Mouse (Mus musculus) adrenal gland, adult 8-10 months (tissue): ENCODE data around the gene Lbhd2. TPM values are rescaled to one million over a fixed set of nuclear protein-coding genes. Genes with fewer than 3 reads are reported as not detected.

Source experiments
- DNase-seq: peaks from one replicate; pipeline ENCODE4 v3.0.0; 2022
- total RNA-seq, 4 experiments: library from RNA; stranded (reverse); gene quantifications; 2 replicates each; pipeline ENCODE4 v1.2.4; 2022

Lbhd2 gene
- total RNA-seq, result 1 to 10 TPM in 1 of 4 experiments, under 1 TPM in 3; 0.67 to 1.0 (median 0.78) TPM

DNA sequence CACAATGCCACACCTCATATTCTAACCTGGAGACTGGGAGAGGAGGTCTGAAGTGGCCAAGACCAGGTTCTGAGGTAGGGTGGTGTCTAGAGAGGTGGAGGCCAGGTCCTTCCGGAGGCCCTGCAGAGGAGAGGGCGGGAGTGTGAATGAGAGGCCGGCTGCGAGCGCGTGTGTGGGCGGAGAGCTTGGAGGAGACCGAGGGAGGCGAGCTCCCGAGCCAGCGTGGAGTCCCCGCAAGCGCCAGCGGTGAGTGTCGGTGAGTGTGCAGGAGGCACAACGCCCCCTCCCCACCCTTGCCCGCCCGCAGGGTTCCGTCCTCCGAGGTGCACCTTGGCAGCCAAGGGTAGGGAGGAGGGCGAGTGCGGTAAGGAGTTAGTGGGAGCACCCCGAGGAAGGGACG, at the start of gene Lbhd2:
Lbhd2 (plus strand) TSS at position 188 of the 400 bp plus-strand sequence.
- no peak for DNase-seq

DNA sequence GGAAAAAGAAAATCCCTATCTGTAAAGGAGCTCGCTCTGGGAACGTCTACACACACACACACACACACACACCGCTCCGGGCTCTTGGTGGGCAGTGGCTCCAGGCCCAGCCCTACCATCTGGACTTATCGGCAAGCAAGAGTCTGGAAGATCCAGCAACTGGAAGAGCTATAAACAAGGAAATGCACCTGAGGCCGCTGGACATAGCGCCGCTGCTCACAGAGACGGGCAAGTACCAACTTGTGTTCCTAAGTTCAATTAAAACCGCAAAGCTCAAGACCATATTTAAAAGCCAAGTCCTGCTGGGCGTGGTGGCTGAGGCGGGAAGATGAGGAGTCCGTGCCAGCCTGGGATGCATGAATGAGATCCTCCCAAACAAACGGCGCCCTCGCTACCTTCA, 45.9 kb upstream of the Lbhd2 start:
- no peak for DNase-seq

DNA sequence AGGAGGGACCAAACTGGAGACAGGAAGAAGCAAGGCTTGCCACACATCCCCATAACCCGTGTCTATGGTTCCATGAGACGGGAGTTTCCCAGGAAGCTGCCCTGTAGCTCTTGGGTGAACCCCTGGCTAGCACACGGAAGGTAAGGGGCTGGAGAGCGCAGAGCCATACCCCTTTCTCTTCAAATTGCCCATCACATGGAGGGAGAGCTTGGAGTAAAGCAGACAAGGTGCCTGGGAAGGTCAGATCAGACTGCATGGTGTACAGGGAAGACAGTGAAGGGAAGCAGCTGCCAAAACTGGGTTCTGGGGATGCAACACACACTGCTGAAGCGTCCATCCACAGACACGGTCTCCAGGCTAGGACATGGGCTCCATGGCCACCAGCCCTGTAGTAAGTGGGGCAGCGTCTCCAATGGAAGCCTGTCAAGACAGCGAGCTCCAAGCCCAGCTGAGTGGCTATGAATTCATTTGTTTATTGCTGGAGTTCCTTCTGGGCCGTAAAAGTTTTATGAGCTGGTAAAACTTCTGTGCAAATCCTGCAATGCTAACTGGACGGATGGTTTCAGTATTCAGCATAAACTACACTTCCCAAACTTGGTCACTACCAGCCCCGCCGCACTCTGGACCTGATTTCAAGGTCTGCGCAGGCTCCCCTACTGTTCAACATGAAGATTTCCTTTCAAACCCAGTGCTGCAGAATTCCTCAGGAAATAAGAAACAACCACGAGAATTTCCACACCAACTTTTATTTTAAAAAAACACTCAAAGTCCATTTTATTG, 45.1 kb upstream of the Lbhd2 start:
- DNase-seq, result no peak

DNA sequence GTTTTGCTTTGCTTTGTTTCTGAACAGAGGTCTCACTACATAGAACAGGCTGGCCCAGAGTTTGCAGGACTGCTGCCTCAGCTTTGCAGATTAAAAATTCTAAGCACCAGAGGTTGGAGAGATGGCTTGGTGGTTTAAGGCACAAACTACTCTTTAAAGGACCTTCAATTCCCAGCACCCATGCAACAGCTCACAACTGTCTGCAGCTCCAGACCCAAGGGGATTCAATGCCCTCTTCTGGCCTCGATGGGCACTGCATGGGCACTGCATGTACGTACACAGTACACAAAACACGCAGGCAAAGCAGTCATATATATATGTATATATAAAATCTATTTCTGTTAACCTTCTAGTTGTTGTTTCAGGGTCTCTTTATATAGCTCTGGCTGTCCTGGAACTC, 42.4 kb upstream of the Lbhd2 start:
- no peak for DNase-seq

DNA sequence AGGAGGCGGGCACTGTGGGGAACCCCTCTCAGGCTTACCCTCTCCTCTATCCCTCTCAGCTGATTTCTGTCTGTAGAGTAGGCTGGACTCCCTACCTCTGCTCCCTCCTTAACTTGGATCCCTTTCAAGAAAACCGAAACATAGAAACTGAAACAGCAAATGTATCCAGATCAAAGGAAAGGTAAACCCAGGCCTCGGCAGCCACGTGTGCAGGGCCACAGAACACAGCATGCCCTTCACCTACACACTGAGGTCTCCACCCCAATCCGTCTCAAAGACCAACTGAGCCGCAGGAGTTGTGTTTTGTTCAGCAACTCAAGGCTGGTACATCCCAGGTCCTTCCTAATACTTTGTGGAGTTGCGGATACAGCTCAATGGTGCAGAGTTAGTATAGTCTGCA, 39.5 kb upstream of the Lbhd2 start:
- DNase-seq, result no peak

GRCm38 (mm10) chr12:111370249-111370648, 36.4 kb upstream of the Lbhd2 start:
- no peak for DNase-seq

DNA sequence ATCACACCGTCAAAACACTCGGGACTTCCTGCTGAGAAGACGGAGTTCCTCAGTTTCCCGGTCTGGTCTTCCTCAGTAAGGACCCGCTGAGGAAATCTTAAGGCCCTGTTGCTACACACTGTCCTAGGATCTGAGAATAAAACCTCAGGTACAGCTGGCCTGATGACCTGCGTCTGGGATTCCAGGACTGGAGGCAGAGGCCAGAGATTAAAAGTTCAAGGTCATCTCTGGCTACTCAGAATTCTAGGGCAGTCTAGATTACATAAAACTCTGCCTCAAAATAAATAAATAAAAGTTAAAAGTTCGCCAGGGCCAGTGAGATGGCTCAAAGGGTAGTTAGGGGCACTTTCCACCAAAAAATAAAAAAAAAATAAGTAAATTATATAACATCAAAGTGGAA, 34.7 kb upstream of the Lbhd2 start:
- no peak for DNase-seq

- DNase-seq, result no peak
These were observed 33.2 kb upstream of the Lbhd2 start for GRCm38 (mm10) chr12:111373411-111373810.

- no peak for DNase-seq
These were observed 31.9 kb upstream of the Lbhd2 start for GRCm38 (mm10) chr12:111374727-111375126.

DNA sequence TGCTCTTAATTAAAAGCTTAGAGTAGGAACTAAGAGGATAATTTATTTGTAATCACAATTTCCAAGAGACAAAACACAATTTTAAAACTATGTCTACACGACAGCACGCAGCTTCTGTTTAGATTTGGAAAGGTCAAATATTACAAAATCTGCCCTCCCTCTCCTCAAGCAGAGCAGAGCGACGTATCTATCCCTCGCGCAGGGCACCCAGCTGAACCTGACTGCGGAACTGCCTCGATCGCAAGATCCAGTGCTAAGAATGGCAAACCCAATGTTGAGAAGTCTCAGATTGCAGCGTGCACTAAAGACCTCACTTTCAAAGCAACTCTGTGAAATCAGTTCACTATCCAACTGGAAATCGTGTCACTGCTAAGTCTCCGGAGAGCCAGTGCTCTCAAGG, 31.1 kb upstream of the Lbhd2 start:
- no peak for DNase-seq

DNA sequence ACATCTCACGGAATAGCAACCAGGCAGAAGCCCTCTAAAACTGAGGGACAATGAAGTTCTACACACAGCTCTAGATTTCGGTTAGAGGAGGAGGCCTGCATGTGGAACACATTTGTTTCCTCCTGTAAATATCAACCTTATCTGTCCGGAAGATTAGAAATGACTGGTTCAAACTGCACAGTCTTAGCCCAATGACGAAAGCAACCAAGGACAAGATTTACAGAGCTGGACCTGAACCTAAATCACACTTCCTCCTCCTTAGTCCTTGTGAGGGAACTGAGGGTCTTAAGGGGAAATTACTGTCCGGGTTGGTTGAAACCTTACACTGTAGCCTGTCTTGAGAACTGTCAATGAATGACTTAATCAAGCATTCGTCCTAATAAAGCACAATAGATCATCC, 30.6 kb upstream of the Lbhd2 start:
- no peak for DNase-seq

DNA sequence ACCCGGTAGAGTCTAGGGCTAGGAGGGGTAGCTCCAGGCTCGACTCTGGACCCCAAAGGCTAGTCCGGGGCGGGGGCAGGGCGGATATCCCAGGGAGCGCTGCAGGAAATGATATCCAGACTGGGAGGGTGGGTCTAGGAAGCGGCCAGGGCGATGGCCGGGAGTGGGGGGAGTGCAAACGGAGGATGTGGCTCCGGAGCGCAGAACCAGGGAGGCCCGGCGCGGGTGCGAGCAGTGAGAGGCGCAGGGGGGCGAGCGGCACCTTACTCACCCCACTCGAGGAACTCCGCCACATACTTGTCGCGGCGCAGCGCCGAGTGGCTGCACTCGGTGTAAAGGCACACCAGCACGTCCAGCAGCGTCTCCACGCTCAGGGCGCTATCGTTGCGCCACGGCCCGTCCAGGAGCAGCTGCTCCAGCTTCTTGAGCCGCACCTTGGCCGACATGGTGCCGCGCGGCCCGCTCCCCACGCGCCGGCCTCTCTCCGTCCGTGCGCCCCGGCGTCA, 29.7 kb upstream of the Lbhd2 start:
- peak; percentile 56 for DNase-seq

DNA sequence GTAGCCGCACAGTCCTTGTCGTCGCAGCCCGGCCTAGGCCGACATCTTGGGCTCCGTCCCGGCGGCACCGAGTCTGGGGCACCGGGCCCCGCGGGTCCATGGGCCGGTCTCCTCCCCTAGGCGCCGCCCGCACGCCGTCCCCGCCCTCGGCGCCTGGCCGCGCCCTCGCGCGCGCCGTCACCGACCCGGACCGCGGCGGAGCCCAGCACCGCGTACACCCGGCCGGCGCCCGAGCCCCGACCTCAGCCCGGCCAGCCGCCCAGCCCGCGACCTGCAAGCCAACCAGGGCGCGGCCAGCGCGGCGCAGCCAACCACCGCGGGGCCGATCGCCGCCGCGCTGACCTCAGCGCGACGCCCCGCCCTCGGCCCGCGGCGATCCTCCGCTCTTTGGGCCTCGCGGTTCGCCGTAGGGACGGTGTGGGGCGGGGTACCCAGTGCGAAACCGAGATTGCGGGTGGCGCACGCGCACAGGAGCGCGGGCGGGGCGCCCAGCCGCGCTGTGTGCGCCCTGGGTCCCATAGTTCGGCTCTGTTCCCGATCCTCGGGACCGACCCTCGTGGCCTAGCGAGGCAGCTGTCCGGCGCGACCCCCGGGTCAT, 29.1 kb upstream of the Lbhd2 start, which contains the start of gene Cdc42bpb:
Cdc42bpb (minus strand) TSS at position 343 of the 598 bp plus-strand sequence.
- peak; percentile 92 for DNase-seq

DNA sequence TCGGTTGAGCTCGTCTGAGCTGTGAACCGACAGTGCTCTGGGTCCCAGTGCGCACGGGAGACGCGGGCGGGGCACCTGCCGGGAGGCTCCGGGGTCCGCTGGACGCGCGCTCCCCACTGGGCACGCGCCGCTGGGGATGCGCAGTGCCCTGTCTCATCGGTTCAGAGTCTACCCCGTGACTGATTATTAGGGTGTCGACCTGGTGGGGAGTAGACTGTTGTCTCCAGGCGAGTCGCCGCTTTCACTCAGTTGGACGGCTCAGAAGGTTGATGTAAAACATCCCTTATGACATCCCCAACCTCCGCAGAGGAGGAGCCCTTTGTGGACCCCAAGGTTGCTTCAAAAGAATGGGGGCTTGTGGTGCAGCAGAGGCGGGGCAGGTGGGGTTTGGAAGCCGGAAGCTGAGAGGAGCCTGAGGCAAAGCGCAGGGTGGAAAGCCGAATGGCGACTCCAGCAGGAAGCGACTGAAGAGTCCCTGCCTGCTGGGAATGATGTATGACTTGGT, 28.6 kb upstream of the Lbhd2 start:
- DNase-seq, result peak; percentile 59

GRCm38 (mm10) chr12:111378812-111379211, 27.8 kb upstream of the Lbhd2 start:
- no peak for DNase-seq

GRCm38 (mm10) chr12:111385883-111386641, 20.5 kb upstream of the Lbhd2 start:
- no peak for DNase-seq

DNA sequence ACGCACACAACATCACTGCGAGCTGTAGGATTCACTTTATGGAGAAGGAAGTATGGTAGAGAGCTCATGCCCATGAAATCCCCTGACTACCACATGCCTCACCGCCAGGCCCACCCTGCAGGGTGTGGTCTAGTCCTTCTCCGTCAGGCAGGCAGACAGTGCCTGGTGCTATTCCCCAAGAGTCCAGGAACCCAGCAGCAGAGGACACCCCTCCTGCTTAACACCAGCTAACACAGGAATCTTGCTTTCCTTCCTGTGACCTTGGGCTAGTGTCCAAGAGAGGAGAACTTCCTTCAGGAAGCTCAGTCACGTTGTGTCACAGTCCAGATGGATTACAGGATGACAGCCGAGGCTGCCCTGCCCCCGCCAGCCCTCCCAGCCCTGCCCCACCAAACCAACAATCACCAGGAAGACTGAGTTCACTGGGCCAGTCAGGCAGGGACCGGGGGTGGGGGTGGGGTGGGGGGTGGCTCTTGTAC, 19.9 kb upstream of the Lbhd2 start:
- DNase-seq, result peak; percentile 64

DNA sequence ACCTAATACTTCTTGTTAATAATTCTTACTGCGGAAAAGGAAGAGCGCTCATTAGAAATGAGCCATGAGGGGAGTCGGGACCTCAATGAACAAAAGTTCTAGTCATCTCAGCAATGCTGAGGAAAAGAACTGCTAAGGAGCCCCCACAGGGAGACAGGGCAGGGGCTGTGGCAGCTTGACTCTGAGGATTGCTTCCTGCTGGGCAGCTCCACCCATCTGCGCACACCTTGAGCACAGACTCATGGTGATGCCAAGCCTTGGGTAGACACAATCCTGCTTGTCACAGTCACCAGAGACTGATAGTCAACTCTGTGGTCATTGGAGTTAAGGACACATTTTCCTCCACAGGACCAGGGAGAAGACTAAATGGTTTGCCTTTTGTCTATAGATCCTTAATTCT, 19.5 kb upstream of the Lbhd2 start:
- no peak for DNase-seq

GRCm38 (mm10) chr12:111394008-111394407, 12.6 kb upstream of the Lbhd2 start:
- no peak for DNase-seq

DNA sequence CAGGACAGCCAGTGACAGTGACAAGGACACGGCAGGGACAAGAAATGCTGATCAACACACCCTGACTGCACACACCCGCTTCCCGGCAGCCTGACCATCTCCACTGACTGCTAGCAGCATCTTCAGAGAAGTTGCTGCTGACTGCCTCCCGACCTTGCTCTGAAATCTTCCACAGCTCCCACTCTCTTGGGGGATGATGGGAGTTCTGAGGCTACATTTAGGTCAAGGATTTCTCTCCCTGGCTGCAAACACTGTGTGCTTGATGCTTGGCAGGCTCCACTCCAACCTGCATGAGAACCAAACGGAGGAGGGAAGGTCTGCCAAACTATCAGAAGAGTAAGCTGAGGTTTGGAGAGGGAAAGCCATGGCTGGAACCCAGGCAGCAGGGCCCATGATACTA, 9.6 kb upstream of the Lbhd2 start:
- DNase-seq, result peak; percentile 50

GRCm38 (mm10) chr12:111401454-111402184, 5.0 kb upstream of the Lbhd2 start:
- DNase-seq, result peak; percentile 43

- no peak for DNase-seq
These were observed 1.7 kb upstream of the Lbhd2 start for GRCm38 (mm10) chr12:111404880-111405279.
